Mouse (Mus musculus) neural tube, embryonic 14.5 days (tissue): ENCODE results near the gene Ece2. TPM values are rescaled to one million over a fixed set of nuclear protein-coding genes. Genes with fewer than 3 reads are reported as not detected.
A peak's percentile ranks its signal among the peaks of the same experiment; 100 is the strongest.

Source experiments
- ATAC-seq: fragments of 200-750 bp; cut with Nextera tagmentation; 2 replicates; pipeline ENCODE4 v1.8.0; 2017; ENCODE audit warnings: low read depth, mild to moderate bottlenecking, moderate TSS enrichment, moderate library complexity
- H3K27ac ChIP-seq: fragments of 300-500 bp; sonication (generic); 2 replicates; pipeline ENCODE4 v1.5.1; 2014; ENCODE audit warnings: low read depth, mild to moderate bottlenecking, control low read depth, low read length, moderate library complexity, mixed read lengths
- H3K27me3 ChIP-seq: fragments of 300-500 bp; sonication (generic); 2 replicates; pipeline ENCODE4 v1.6.1; 2014; ENCODE audit warnings: low read length; ENCODE audit not compliant: control insufficient read depth, insufficient read depth
- H3K36me3 ChIP-seq: fragments of 300-500 bp; sonication (generic); 2 replicates; pipeline ENCODE4 v1.6.1; 2014; ENCODE audit warnings: low read length, mixed read lengths; ENCODE audit not compliant: control insufficient read depth, insufficient read depth
- H3K4me1 ChIP-seq: fragments of 300-500 bp; sonication (generic); 2 replicates; pipeline ENCODE4 v1.6.1; 2014; ENCODE audit warnings: low read length; ENCODE audit not compliant: control insufficient read depth, insufficient read depth
- H3K4me2 ChIP-seq: fragments of 300-500 bp; sonication (generic); 2 replicates; pipeline ENCODE4 v1.6.1; 2014; ENCODE audit warnings: mild to moderate bottlenecking, low read depth, low read length, control low read depth
- H3K4me3 ChIP-seq: fragments of 300-500 bp; sonication (generic); 2 replicates; pipeline ENCODE4 v1.5.1; 2014; ENCODE audit warnings: low read depth, low read length, control low read depth, mixed read lengths
- H3K9ac ChIP-seq: fragments of 300-500 bp; sonication (generic); replicated peaks from 2 replicates; pipeline ENCODE4 v1.6.1; 2014; ENCODE audit warnings: low read depth, mild to moderate bottlenecking, control low read depth, low read length, mixed read lengths
- H3K9me3 ChIP-seq: fragments of 300-500 bp; sonication (generic); 2 replicates; pipeline ENCODE4 v1.6.1; 2016; ENCODE audit warnings: low read length; ENCODE audit not compliant: control insufficient read depth
- WGBS: fragments of 180-500 bp; shearing (Covaris S2); extraction: QIAGEN DNeasy Blood & Tissue Kit; methylation state at CpG from one replicate; pipeline ENCODE4 v1.1.7; 2014; 5-methylcytosine and 5-hydroxymethylcytosine counted together
- polyA plus RNA-seq: library from polyadenylated mRNA; unstranded; fragments of >200 nt; fragmentation: Nextera tagmentation; extraction: Ambion mirVana; gene quantifications from 2 replicates; pipeline ENCODE4 v1.2.1, GENCODE M21; 2014

Ece2 gene
- polyA plus RNA-seq, 1 experiment from 2014 or later, result 16.4 TPM

DNA sequence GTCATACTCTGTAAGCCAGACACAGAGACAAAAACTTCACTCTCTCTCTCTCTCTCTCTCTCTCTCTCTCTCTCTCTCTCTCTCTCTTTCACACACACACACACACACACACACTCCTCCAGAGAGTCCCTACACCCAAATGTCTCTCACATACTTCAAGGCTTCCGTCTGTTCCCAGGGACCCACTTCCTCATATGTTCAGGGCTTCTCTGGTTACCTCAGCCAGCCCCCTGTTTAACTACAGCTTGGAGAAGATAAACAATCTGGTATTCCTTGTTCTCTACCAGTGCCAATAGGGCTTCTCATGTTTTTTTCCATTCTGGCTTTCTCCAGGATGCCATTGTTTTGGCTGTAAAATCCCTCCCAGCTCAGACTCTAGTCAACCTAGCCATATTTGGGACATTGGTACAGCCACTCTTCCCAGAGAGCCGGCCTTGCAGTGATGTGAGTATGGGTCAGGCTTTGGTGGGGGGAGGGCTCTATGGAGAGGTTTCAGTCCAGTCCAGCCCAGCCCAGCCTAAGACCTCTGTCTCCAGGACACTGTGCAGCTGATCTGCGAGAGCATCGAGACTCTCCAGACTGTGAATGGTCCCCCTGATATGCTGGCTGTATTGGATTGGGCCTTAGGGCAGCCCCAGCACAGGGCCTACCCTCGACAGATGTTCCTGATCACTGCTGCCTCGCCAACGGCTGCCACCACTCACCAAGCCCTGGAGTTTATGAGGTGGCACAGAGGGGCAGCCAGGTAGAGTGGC lies 32.8 kb upstream of the Ece2 start:
- no peak for ATAC-seq
- 0 out of 2 replicates have a peak, but pooled peaks cover 3% of the 10 kb centered on the region for H3K36me3 ChIP-seq

DNA sequence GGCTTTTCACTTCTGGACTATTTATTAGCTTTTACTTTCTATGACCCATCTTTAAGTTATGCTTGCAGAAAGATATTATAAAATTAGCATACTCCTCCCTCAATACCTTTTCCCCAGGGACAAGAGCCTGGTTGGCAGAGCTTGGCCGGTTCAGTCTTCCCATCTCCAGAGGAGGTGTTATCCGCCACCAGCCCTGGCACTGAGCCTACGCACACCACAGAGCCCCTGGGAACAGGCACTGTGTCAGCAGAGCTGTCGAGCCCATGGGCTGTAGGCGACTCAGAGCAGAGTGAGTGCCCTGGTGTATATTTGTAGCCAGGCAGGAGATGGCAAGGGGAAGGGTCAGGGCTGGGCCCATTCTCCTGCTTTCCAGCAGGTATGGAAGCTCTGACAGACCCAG lies 29.1 kb upstream of the Ece2 start:
- 63% methylated on average over 5 of the region's 5 CpGs for WGBS
- no peaks in the 10 kb centered on the region for H3K27me3 ChIP-seq
- H3K9ac ChIP-seq, result no peak overlapping the region
- ATAC-seq, result no peak
- no peaks in the 10 kb centered on the region for H3K9me3 ChIP-seq
- H3K4me1 ChIP-seq, result no peaks in the 10 kb centered on the region
- H3K4me2 ChIP-seq, result no peak overlapping the region
- H3K27ac ChIP-seq, result no peak overlapping the region
- peaks cover 13% of the 10 kb centered on the region for H3K36me3 ChIP-seq
- H3K4me3 ChIP-seq, result no peak overlapping the region

More for the DNA sequence above, 32.8 kb upstream of the Ece2 start:
- H3K4me1 ChIP-seq, result no peaks in the 10 kb centered on the region
- peaks cover 10% of the 10 kb centered on the region for H3K27me3 ChIP-seq
- no peak overlapping the region for H3K9ac ChIP-seq
- H3K27ac ChIP-seq, result no peak overlapping the region
- 77% methylated on average over 7 of the region's 7 CpGs for WGBS
- no peak overlapping the region for H3K4me2 ChIP-seq
- no peak overlapping the region for H3K4me3 ChIP-seq
- H3K9me3 ChIP-seq, result no peaks in the 10 kb centered on the region

DNA sequence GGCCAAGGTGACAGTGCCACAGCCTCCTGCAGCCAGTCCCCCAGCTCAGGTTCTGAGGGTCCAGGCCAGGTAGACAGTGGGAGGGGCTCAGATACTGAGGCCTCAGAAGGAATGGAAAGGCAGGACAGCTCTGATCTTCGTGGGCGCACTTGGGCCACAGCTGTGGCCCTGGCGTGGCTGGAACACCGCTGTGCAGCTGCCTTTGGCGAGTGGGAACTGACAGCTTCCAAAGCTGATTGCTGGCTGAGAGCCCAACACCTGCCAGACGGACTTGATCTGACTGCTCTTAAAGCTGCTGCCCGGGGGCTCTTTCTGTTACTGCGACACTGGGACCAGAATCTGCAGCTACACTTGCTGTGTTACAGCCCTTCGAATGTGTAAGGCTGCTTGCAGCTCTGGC lies 24.9 kb upstream of the Ece2 start:
- Histone ChIP-seq H3K27me3 (no peaks in the 10 kb centered on the region), H3K27ac (no peak overlapping the region), H3K4me3 (no peak overlapping the region), H3K9ac (no peak overlapping the region), H3K36me3 (peaks cover 25% of the 10 kb centered on the region), H3K4me2 (no peak overlapping the region), H3K4me1 (peaks cover 6% of the 10 kb centered on the region), H3K9me3 (no peaks in the 10 kb centered on the region)
- WGBS, result 53% methylated on average over 9 of the region's 9 CpGs
- peak; percentile 26; the same call in 1 of the 2 replicates for ATAC-seq

DNA sequence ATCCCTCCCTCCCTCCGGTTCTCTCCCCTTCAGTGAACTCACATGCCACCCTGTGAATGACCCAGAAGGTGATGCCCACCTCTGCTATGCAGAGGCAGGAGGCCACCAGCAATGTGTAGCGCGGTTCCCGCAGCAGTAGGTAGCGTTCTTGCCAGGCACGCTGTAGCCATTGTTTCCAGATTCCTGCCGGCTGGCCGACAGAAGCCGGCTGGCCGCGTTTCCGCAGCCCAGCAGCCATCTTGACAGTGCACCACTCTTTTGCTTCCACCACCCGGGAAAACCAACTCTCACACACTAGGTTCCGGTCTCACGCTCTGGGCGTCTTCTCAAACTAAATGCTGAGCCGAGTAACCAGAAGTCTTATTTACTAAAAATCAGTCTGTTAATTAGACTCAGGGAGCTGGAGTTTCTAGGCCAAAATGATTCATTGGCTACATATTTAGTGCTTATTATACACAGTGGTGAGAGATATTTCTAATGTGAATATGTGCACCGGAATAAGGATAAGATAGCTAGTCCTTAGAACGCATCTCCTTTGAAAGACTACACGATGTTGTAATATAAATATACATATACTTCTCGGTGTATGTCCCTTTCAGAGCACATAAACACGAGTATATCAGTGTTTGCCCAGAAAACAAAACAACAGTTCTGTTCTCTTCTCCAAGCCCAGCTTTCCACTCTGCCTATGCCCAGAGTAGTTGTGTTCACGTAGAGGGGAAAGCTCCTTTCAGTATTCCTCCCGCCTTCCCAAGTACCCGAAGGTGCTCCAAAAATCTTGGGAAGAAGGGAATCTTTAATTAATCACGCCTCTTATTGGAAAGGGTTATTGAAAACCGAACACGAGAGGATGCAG lies 18.9 kb upstream of the Ece2 start:
- Histone ChIP-seq H3K27me3 (no peaks in the 10 kb centered on the region), H3K9ac (peak overlapping the region; percentile 76), H3K9me3 (no peaks in the 10 kb centered on the region), H3K36me3 (peaks cover 10% of the 10 kb centered on the region), H3K27ac (peak overlapping the region; percentile 83), H3K4me3 (peak overlapping the region; percentile 77), H3K4me2 (peak overlapping the region; percentile 93), H3K4me1 (peaks cover 17% of the 10 kb centered on the region)
- ATAC-seq, result peak; percentile 73
- WGBS, result under 1% methylated on average over 28 of the region's 28 CpGs

GRCm38 (mm10) chr16:20611357-20612227 lies 18.0 kb upstream of the Ece2 start, which contains the start of the genes Eef1akmt4, Gm49333 and Alg3:
TSS of gene Eef1akmt4 (plus strand) at chr16:20611593.
TSS of gene Gm49333 (plus strand) at chr16:20611610.
TSS of gene Alg3 (minus strand) at chr16:20611735.
- Histone ChIP-seq H3K4me3 (peak within 1 kb of the TSS; percentile 77), H3K27me3 (no peaks in the 10 kb centered on the region), H3K4me1 (peaks cover 17% of the 10 kb centered on the region), H3K9me3 (no peaks in the 10 kb centered on the region), H3K36me3 (peaks cover 4% of the 10 kb centered on the region; the same call in 1 of the 2 replicates), H3K4me2 (peak within 1 kb of the TSS; percentile 93), H3K9ac (peak within 1 kb of the TSS; percentile 76), H3K27ac (peak within 1 kb of the TSS; percentile 83)
- peak; percentile 93 for ATAC-seq
- WGBS, result 2% methylated on average over 41 of the region's 41 CpGs

GRCm38 (mm10) chr16:20619541-20620398 lies 9.9 kb upstream of the Ece2 start:
- H3K9me3 ChIP-seq, result no peaks in the 10 kb centered on the region
- peak overlapping the region; percentile 78 for H3K4me3 ChIP-seq
- H3K27me3 ChIP-seq, result no peaks in the 10 kb centered on the region
- ATAC-seq, result peak; percentile 36
- H3K9ac ChIP-seq, result peak overlapping the region; percentile 78
- WGBS, result 1% methylated on average over 64 of the region's 83 CpGs
- H3K36me3 ChIP-seq, result no peaks in the 10 kb centered on the region
- peak overlapping the region; percentile 97 for H3K27ac ChIP-seq
- peaks cover 8% of the 10 kb centered on the region; the same call in 1 of the 2 replicates for H3K4me1 ChIP-seq
- H3K4me2 ChIP-seq, result peak overlapping the region; percentile 89

GRCm38 (mm10) chr16:20620399-20620735 lies 9.3 kb upstream of the Ece2 start:
- 1% methylated on average over 9 of the region's 9 CpGs for WGBS
- peak; percentile 3; the same call in 1 of the 2 replicates for ATAC-seq
- peak overlapping the region; percentile 97 for H3K27ac ChIP-seq

More at GRCm38 (mm10) chr16:20620399-20620735, 9.3 kb upstream of the Ece2 start:
- Histone ChIP-seq H3K36me3 (no peaks in the 10 kb centered on the region), H3K4me1 (peaks cover 8% of the 10 kb centered on the region; the same call in 1 of the 2 replicates), H3K9ac (peak overlapping the region; percentile 78), H3K4me3 (peak overlapping the region; percentile 78), H3K27me3 (no peaks in the 10 kb centered on the region), H3K9me3 (no peaks in the 10 kb centered on the region), H3K4me2 (peak overlapping the region; percentile 89)
